Mouse (Mus musculus) midbrain, embryonic 13.5 days (tissue): ENCODE results near the gene Lig3. TPM values are rescaled to one million over a fixed set of nuclear protein-coding genes. Genes with fewer than 3 reads are reported as not detected.
"Not testable (repeated sequence)": the region's sequence is repeated elsewhere in the genome, so short reads cannot be mapped to it uniquely, and the experiment has no call there.

Source experiments
- ATAC-seq: fragments of 200-750 bp; cut with Nextera tagmentation; 2 replicates; pipeline ENCODE4 v1.8.0; 2017; ENCODE audit warnings: mild to moderate bottlenecking, moderate TSS enrichment, moderate library complexity
- H3K27ac ChIP-seq: fragments of 300-500 bp; sonication (generic); 2 replicates; pipeline ENCODE4 v1.5.1; 2015; ENCODE audit warnings: inconsistent platforms, mild to moderate bottlenecking, moderate library complexity
- H3K27me3 ChIP-seq: fragments of 300-500 bp; sonication (generic); 2 replicates; pipeline ENCODE4 v1.6.1; 2015; ENCODE audit warnings: mild to moderate bottlenecking, inconsistent platforms
- H3K36me3 ChIP-seq: fragments of 300-500 bp; sonication (generic); 2 replicates; pipeline ENCODE4 v1.6.1; 2015; ENCODE audit warnings: mild to moderate bottlenecking, inconsistent platforms
- H3K4me1 ChIP-seq: fragments of 300-500 bp; sonication (generic); replicated peaks from 2 replicates; pipeline ENCODE4 v1.6.1; 2015; ENCODE audit warnings: inconsistent platforms
- H3K4me2 ChIP-seq: fragments of 300-500 bp; sonication (generic); replicated peaks from 2 replicates; pipeline ENCODE4 v1.6.1; 2015; ENCODE audit warnings: moderate library complexity, mild to moderate bottlenecking, inconsistent platforms
- H3K4me3 ChIP-seq: fragments of 300-500 bp; sonication (generic); replicated peaks from 2 replicates; pipeline ENCODE4 v1.5.1; 2015; ENCODE audit warnings: mild to moderate bottlenecking, inconsistent platforms
- H3K9ac ChIP-seq: fragments of 300-500 bp; sonication (generic); replicated peaks from 2 replicates; pipeline ENCODE4 v1.6.1; 2015; ENCODE audit warnings: mild to moderate bottlenecking, inconsistent platforms
- H3K9me3 ChIP-seq: fragments of 300-500 bp; sonication (generic); 2 replicates; pipeline ENCODE4 v1.6.1; 2016; ENCODE audit warnings: mild to moderate bottlenecking, inconsistent platforms
- WGBS: fragments of 180-500 bp; shearing (Covaris S2); methylation state at CpG from one replicate; pipeline ENCODE4 v1.1.7; 2015; 5-methylcytosine and 5-hydroxymethylcytosine counted together
- polyA plus RNA-seq: library from polyadenylated mRNA; unstranded; fragments of >200 nt; fragmentation: Nextera tagmentation; extraction: Ambion mirVana; gene quantifications from 2 replicates; pipeline ENCODE4 v1.2.1, GENCODE M21; 2015

Lig3 gene
- polyA plus RNA-seq, 1 experiment from 2014 or later, result 36.0 TPM

DNA sequence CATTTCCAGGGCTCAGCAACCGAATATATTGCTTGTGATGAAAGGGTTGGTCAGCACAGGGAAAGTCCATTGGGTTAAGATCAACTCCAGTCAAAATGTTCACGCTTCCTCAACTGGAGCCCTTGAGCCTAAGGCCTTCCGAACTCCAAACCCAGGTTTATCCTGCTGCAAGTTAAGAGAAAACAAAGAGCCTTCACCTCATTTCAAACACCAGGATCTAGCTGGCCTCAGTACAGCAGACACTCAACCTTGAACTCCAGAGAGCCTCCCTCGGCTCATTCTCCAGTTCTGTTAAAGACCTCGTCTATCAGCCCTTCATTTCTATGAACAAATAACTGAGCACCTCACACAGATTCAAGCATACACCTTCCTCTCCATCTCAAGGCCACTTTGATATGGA, 774 bp upstream of the Lig3 start:
- no peaks in the 10 kb centered on the region for H3K9me3 ChIP-seq
- ATAC-seq, result no peak
- peak overlapping the region; percentile 67 for H3K4me2 ChIP-seq
- WGBS, result 64% methylated on average over 5 of the region's 5 CpGs
- H3K27ac ChIP-seq, result no peak overlapping the region
- peak overlapping the region; percentile 59 for H3K9ac ChIP-seq
- peaks cover 30% of the 10 kb centered on the region for H3K4me1 ChIP-seq
- H3K36me3 ChIP-seq, result peaks cover 18% of the 10 kb centered on the region
- peak overlapping the region; percentile 86 for H3K4me3 ChIP-seq
- H3K27me3 ChIP-seq, result no peaks in the 10 kb centered on the region

GRCm38 (mm10) chr11:82782197-82782596, 1.3 kb downstream of the Lig3 start:
- no peak for ATAC-seq
- H3K4me1 ChIP-seq, result peaks cover 30% of the 10 kb centered on the region
- H3K36me3 ChIP-seq, result peaks cover 37% of the 10 kb centered on the region
- H3K4me2 ChIP-seq, result peak overlapping the region; percentile 67
- H3K4me3 ChIP-seq, result peak overlapping the region; percentile 86
- H3K27me3 ChIP-seq, result no peaks in the 10 kb centered on the region
- H3K27ac ChIP-seq, result no peak overlapping the region
- H3K9me3 ChIP-seq, result no peaks in the 10 kb centered on the region
- 43% methylated on average over 6 of the region's 6 CpGs for WGBS
- peak overlapping the region; percentile 92 for H3K9ac ChIP-seq

- Histone ChIP-seq H3K27me3 (no peaks in the 10 kb centered on the region), H3K36me3 (peaks cover 50% of the 10 kb centered on the region), H3K4me1 (peaks cover 30% of the 10 kb centered on the region), H3K9me3 (no peaks in the 10 kb centered on the region), H3K27ac (no peak overlapping the region), H3K4me3 (no peak overlapping the region), H3K4me2 (no peak overlapping the region), H3K9ac (no peak overlapping the region)
- 95% methylated on average over 11 of the region's 11 CpGs for WGBS
- no peak for ATAC-seq
Observed at GRCm38 (mm10) chr11:82783453-82783852, 2.5 kb downstream of the Lig3 start.

DNA sequence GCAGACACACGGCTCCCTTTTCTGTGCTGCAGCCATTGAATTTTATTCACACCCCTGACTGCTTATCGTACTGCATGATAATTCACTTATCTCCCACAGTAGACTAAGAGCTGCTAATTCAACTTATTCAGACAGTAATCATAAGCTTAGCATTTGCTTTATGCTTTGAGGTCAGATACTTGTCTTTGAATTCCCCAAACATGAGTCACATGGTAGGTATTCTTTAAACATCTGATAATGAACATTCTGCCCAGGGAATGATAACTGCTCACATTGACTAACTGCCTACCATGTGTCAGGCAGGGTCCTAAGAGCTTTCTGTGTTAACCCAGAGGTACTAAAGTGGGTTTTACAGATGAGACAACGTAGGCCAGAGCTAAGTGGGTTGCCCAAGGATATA, 25.7 kb downstream of the Lig3 start:
- Histone ChIP-seq H3K4me1 (no peaks in the 10 kb centered on the region), H3K27me3 (no peaks in the 10 kb centered on the region), H3K9ac (no peak overlapping the region), H3K36me3 (peaks cover 26% of the 10 kb centered on the region), H3K4me3 (no peak overlapping the region), H3K4me2 (no peak overlapping the region), H3K27ac (no peak overlapping the region), H3K9me3 (no peaks in the 10 kb centered on the region)
- ATAC-seq, result no peak
- 76% methylated on average over 3 of the region's 3 CpGs for WGBS

- H3K27ac ChIP-seq, result no peak overlapping the region
- no peak overlapping the region for H3K4me3 ChIP-seq
- ATAC-seq, result no peak
- no peaks in the 10 kb centered on the region for H3K27me3 ChIP-seq
- H3K4me2 ChIP-seq, result no peak overlapping the region
- no peaks in the 10 kb centered on the region for H3K9me3 ChIP-seq
- no peak overlapping the region for H3K9ac ChIP-seq
- peaks cover 19% of the 10 kb centered on the region for H3K36me3 ChIP-seq
- WGBS, result 85% methylated on average over 3 of the region's 3 CpGs
- no peaks in the 10 kb centered on the region for H3K4me1 ChIP-seq
Observed at GRCm38 (mm10) chr11:82807370-82807769, 26.5 kb downstream of the Lig3 start.

DNA sequence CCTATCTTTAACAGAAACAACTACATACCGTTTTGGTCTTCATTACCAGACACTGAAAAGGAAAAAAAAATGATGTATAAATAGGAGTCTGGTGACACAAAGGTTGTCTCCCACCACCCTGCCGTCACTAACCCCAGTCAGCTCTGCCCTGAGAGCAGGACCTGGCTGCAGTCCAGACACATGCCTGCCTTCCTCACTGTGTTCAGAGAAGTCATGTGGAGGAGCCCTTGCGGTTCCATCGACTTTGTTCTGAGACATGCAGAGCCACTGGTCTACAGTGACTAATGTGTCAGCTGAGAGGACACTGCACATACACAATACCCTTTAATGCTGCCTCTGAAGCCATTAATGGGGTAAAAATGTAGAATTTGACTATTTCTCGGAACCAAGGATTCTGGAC, 27.6 kb downstream of the Lig3 start:
- WGBS, result 79% methylated on average over 5 of the region's 5 CpGs
- Histone ChIP-seq H3K27me3 (no peaks in the 10 kb centered on the region), H3K4me3 (no peak overlapping the region), H3K9me3 (no peaks in the 10 kb centered on the region), H3K4me2 (no peak overlapping the region), H3K27ac (no peak overlapping the region), H3K4me1 (peaks cover under 1% of the 10 kb centered on the region), H3K36me3 (peaks cover 8% of the 10 kb centered on the region), H3K9ac (no peak overlapping the region)
- ATAC-seq, result no peak

DNA sequence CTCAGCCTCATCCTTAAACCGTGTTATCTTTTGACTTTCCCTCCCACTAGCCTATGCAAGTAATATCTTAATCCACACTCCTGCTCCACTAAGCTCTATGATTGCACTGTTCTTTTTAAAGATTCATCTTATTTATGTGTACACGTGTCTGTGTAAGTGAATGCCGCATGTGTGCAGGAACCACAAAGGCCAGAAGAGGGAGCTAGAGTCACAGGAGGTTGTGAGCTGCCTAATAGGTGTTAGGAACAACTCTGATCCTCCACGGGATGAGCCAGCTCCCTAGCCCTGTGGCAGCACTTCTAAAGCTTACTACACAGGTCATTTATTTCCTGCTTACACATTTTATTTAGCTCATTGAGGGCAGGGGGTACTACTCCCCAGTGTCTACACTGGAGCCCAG, 38.4 kb downstream of the Lig3 start:
- H3K36me3 ChIP-seq, result no peaks in the 10 kb centered on the region
- peaks cover 11% of the 10 kb centered on the region for H3K4me1 ChIP-seq
- no peaks in the 10 kb centered on the region for H3K27me3 ChIP-seq
- H3K4me2 ChIP-seq, result no peak overlapping the region
- no peaks in the 10 kb centered on the region for H3K9me3 ChIP-seq
- WGBS, result 50% methylated on average over 4 of the region's 4 CpGs
- no peak overlapping the region for H3K9ac ChIP-seq
- no peak for ATAC-seq
- H3K27ac ChIP-seq, result no peak overlapping the region
- no peak overlapping the region for H3K4me3 ChIP-seq

GRCm38 (mm10) chr11:82820788-82821456, 40.0 kb downstream of the Lig3 start:
- H3K27ac ChIP-seq, result no peak overlapping the region
- H3K4me3 ChIP-seq, result no peak overlapping the region
- 88% methylated on average over 13 of the region's 13 CpGs for WGBS
- ATAC-seq, result no peak
- H3K9me3 ChIP-seq, result no peaks in the 10 kb centered on the region
- no peak overlapping the region for H3K9ac ChIP-seq
- no peaks in the 10 kb centered on the region for H3K27me3 ChIP-seq
- no peaks in the 10 kb centered on the region for H3K36me3 ChIP-seq
- H3K4me2 ChIP-seq, result no peak overlapping the region
- peaks cover 11% of the 10 kb centered on the region for H3K4me1 ChIP-seq

- no peak for ATAC-seq
- no peaks in the 10 kb centered on the region for H3K36me3 ChIP-seq
Observed at GRCm38 (mm10) chr11:82826818-82827217, 45.9 kb downstream of the Lig3 start.

GRCm38 (mm10) chr11:82831008-82831893, 50.3 kb downstream of the Lig3 start:
- no peaks in the 10 kb centered on the region for H3K27me3 ChIP-seq
- no peaks in the 10 kb centered on the region for H3K9me3 ChIP-seq
- peaks cover 19% of the 10 kb centered on the region for H3K4me1 ChIP-seq
- no peak overlapping the region for H3K9ac ChIP-seq
- peak overlapping the region; percentile 26 for H3K4me2 ChIP-seq
- no peaks in the 10 kb centered on the region for H3K36me3 ChIP-seq
- ATAC-seq, result 0 out of 2 replicates have a peak, but pooled peaks have one; percentile 62
- no peak overlapping the region for H3K27ac ChIP-seq
- no peak overlapping the region for H3K4me3 ChIP-seq
- WGBS, result 24% methylated on average over 10 of the region's 10 CpGs

More at GRCm38 (mm10) chr11:82826818-82827217, 45.9 kb downstream of the Lig3 start:
- H3K9ac ChIP-seq, result no peak overlapping the region
- no peaks in the 10 kb centered on the region for H3K27me3 ChIP-seq
- H3K27ac ChIP-seq, result no peak overlapping the region
- H3K4me2 ChIP-seq, result no peak overlapping the region
- H3K4me3 ChIP-seq, result no peak overlapping the region
- no peaks in the 10 kb centered on the region for H3K9me3 ChIP-seq
- peaks cover 22% of the 10 kb centered on the region for H3K4me1 ChIP-seq

- not testable (repeated sequence) for H3K4me3 ChIP-seq, ATAC-seq
- WGBS, result 87% methylated on average over 10 of the region's 10 CpGs
Observed at GRCm38 (mm10) chr11:82832402-82832801, 51.5 kb downstream of the Lig3 start.

DNA sequence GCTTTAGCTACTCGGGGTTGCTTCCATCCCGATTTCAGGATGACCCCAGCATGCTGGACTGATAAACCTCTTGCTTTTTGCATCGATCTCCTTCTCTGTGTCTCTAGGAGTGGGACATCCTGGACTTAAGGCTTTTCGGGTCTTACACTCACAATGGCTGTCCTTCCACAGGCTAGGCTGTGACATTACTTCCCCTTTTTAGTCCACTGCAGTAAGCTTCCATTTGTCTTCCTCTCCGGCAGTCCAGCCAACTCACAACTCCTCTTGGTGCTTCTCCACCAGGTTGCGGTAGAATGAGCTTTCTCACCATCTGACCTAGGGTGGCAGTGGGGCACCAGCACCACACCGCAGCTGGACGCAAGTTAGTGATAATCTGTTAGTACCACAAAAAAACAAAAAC, 53.0 kb downstream of the Lig3 start:
- H3K9me3 ChIP-seq, result no peaks in the 10 kb centered on the region
- no peaks in the 10 kb centered on the region for H3K27me3 ChIP-seq
- no peak overlapping the region for H3K4me2 ChIP-seq
- WGBS, result 94% methylated on average over 8 of the region's 8 CpGs
- H3K9ac ChIP-seq, result no peak overlapping the region
- H3K4me1 ChIP-seq, result peaks cover 34% of the 10 kb centered on the region
- H3K36me3 ChIP-seq, result no peaks in the 10 kb centered on the region
- H3K27ac ChIP-seq, result no peak overlapping the region
- no peak overlapping the region for H3K4me3 ChIP-seq
- ATAC-seq, result no peak

More at GRCm38 (mm10) chr11:82832402-82832801, 51.5 kb downstream of the Lig3 start:
- H3K4me2 ChIP-seq, H3K27ac ChIP-seq, H3K9ac ChIP-seq, H3K9me3 ChIP-seq, H3K27me3 ChIP-seq, H3K36me3 ChIP-seq: not testable (repeated sequence)
- H3K4me1 ChIP-seq, result peaks cover 19% of the 10 kb centered on the region
